Comparison of ENCODE assay signal across 9 mouse cellular contexts in genomic region chr14:25510987-25511386, GRCm38 (mm10). TPM values are rescaled to one million over a fixed set of nuclear protein-coding genes. Genes with fewer than 3 reads are reported as not detected.
A peak's percentile ranks its signal among the peaks of the same experiment; 100 is the strongest.
DNase-seq lines count a peak whose midpoint lies in the region; ATAC-seq lines count a peak whose summit lies in the region.
"Had no signal": no experiment of that assay in that cellular context is flagged by ENCODE, and none has a peak within 500 bp of the region (broad histone marks: within the 10 kb centered on the region; RNA-seq: fewer than 3 reads in every experiment).

No protein-coding gene starts in this region.

- WGBS in forebrain, embryonic 10.5 days, result 77% methylated on average over 7 of the region's 7 CpGs
- 69% methylated on average over 7 of the region's 7 CpGs for whole genome bisulfite sequencing in forebrain, embryonic 16.5 days
- WGBS in liver, embryonic 12.5 days (ENCODE audit: insufficient replicate concordance), result 64% methylated on average over 7 of the region's 7 CpGs
- WGBS in liver, embryonic 11.5 days, result 53% methylated on average over 7 of the region's 7 CpGs
- WGBS in hindbrain, embryonic 12.5 days, result 63% methylated on average over 7 of the region's 7 CpGs
- WGBS in midbrain, embryonic 14.5 days, result 69% methylated on average over 7 of the region's 7 CpGs

- no peak overlapping the region for H3K9ac ChIP-seq in forebrain, embryonic 16.5 days (replicated peaks; ENCODE audit: low read depth, low read length)
- no peak overlapping the region for H3K9ac ChIP-seq in liver, embryonic 12.5 days
- no peak overlapping the region for H3K9ac ChIP-seq in liver, embryonic 11.5 days (ENCODE audit: low read depth, low read length)
- H3K9ac ChIP-seq in hindbrain, embryonic 12.5 days, result no peak overlapping the region
- H3K9ac ChIP-seq in midbrain, embryonic 14.5 days (replicated peaks; ENCODE audit: low read length), result peak overlapping the region; percentile 17; the same call in 1 of the 2 replicates

- no peak overlapping the region for H3K4me3 ChIP-seq in forebrain, embryonic 10.5 days
- H3K4me3 ChIP-seq in forebrain, embryonic 16.5 days (replicated peaks; ENCODE audit: low read length), result no peak overlapping the region
- H3K4me3 ChIP-seq in liver, embryonic 12.5 days, result no peak overlapping the region
- no peak overlapping the region for H3K4me3 ChIP-seq in liver, embryonic 11.5 days (ENCODE audit: low read depth, low read length)
- no peak overlapping the region for H3K4me3 ChIP-seq in hindbrain, embryonic 12.5 days
- H3K4me3 ChIP-seq in midbrain, embryonic 14.5 days (replicated peaks; ENCODE audit: low read depth, low read length), result no peak overlapping the region

- peak overlapping the region; percentile 42 for H3K27ac ChIP-seq in forebrain, embryonic 10.5 days
- no peak overlapping the region for H3K27ac ChIP-seq in forebrain, embryonic 16.5 days (ENCODE audit: low read length)
- H3K27ac ChIP-seq in liver, embryonic 12.5 days, result peak overlapping the region; percentile 38; the same call in 1 of the 2 replicates
- H3K27ac ChIP-seq in liver, embryonic 11.5 days (ENCODE audit: low read depth, low read length), result no peak overlapping the region
- H3K27ac ChIP-seq in hindbrain, embryonic 12.5 days, result peak overlapping the region; percentile 74
- H3K27ac ChIP-seq in midbrain, embryonic 14.5 days (replicated peaks; ENCODE audit: low read depth, low read length), result peak overlapping the region; percentile 74

- no peaks in the 10 kb centered on the region for H3K9me3 ChIP-seq in forebrain, embryonic 10.5 days
- H3K9me3 ChIP-seq in forebrain, embryonic 16.5 days (ENCODE audit: control insufficient read depth, low read length), result no peaks in the 10 kb centered on the region
- H3K9me3 ChIP-seq in liver, embryonic 12.5 days (replicated peaks), result no peaks in the 10 kb centered on the region
- H3K9me3 ChIP-seq in liver, embryonic 11.5 days (ENCODE audit: control insufficient read depth, low read length), result no peaks in the 10 kb centered on the region
- no peaks in the 10 kb centered on the region for H3K9me3 ChIP-seq in hindbrain, embryonic 12.5 days (replicated peaks)
- no peaks in the 10 kb centered on the region for H3K9me3 ChIP-seq in midbrain, embryonic 14.5 days (ENCODE audit: control insufficient read depth, low read length)

- peaks cover 81% of the 10 kb centered on the region for H3K4me1 ChIP-seq in forebrain, embryonic 10.5 days
- peaks cover 47% of the 10 kb centered on the region for H3K4me1 ChIP-seq in forebrain, embryonic 16.5 days (replicated peaks; ENCODE audit: control insufficient read depth, insufficient read depth, low read length)
- peaks cover 80% of the 10 kb centered on the region for H3K4me1 ChIP-seq in liver, embryonic 12.5 days
- H3K4me1 ChIP-seq in liver, embryonic 11.5 days (replicated peaks; ENCODE audit: control insufficient read depth, insufficient read depth, low read length), result peaks cover 66% of the 10 kb centered on the region
- H3K4me1 ChIP-seq in hindbrain, embryonic 12.5 days, result peaks cover 78% of the 10 kb centered on the region
- H3K4me1 ChIP-seq in midbrain, embryonic 14.5 days (ENCODE audit: control insufficient read depth, insufficient read depth, low read length), result peaks cover 50% of the 10 kb centered on the region

- no peaks in the 10 kb centered on the region for H3K27me3 ChIP-seq in forebrain, embryonic 10.5 days (ENCODE audit: poor library complexity, severe bottlenecking)
- H3K27me3 ChIP-seq in forebrain, embryonic 16.5 days (replicated peaks; ENCODE audit: control insufficient read depth, insufficient read depth, low read length), result no peaks in the 10 kb centered on the region
- H3K27me3 ChIP-seq in liver, embryonic 12.5 days (replicated peaks), result no peaks in the 10 kb centered on the region
- H3K27me3 ChIP-seq in liver, embryonic 11.5 days (replicated peaks; ENCODE audit: control insufficient read depth, insufficient read depth, low read length), result no peaks in the 10 kb centered on the region
- no peaks in the 10 kb centered on the region for H3K27me3 ChIP-seq in hindbrain, embryonic 12.5 days
- no peaks in the 10 kb centered on the region for H3K27me3 ChIP-seq in midbrain, embryonic 14.5 days (ENCODE audit: control insufficient read depth, insufficient read depth, low read length)

- DNase-seq in forebrain, embryonic 10.5 days (ENCODE audit: extremely low spot score, low spot score), result no peak
- DNase-seq in liver, embryonic 11.5 days (ENCODE audit: low spot score), result no peak
- no peak for DNase-seq in midbrain, embryonic 14.5 days
- no peak for DNase-seq in embryo, embryonic 9.5 days (ENCODE audit: extremely low spot score)
- DNase-seq in left cerebral cortex, postnatal 4 days, result no peak
- DNase-seq: liver had no signal

- no peak for ATAC-seq in forebrain, embryonic 16.5 days
- no peak for ATAC-seq in liver, embryonic 12.5 days
- no peak; the same call in 1 of the 2 replicates for ATAC-seq in liver, embryonic 11.5 days (replicated peaks; ENCODE audit: low FRiP score)
- ATAC-seq in hindbrain, embryonic 12.5 days (ENCODE audit: low FRiP score), result peak; percentile 26; the same call in 1 of the 2 replicates
- ATAC-seq in midbrain, embryonic 14.5 days (ENCODE audit: low FRiP score, low TSS enrichment), result no peak

- H3K4me2 ChIP-seq in forebrain, embryonic 16.5 days (ENCODE audit: low read length), result no peak overlapping the region
- no peak overlapping the region for H3K4me2 ChIP-seq in liver, embryonic 12.5 days
- no peak overlapping the region for H3K4me2 ChIP-seq in liver, embryonic 11.5 days
- H3K4me2 ChIP-seq in hindbrain, embryonic 12.5 days (replicated peaks), result no peak overlapping the region
- H3K4me2 ChIP-seq in midbrain, embryonic 14.5 days (ENCODE audit: low read length), result no peak overlapping the region

- peaks cover 84% of the 10 kb centered on the region for H3K36me3 ChIP-seq in forebrain, embryonic 10.5 days (replicated peaks)
- H3K36me3 ChIP-seq in forebrain, embryonic 16.5 days (ENCODE audit: control insufficient read depth, insufficient read depth), result no peaks in the 10 kb centered on the region
- peaks cover 14% of the 10 kb centered on the region for H3K36me3 ChIP-seq in liver, embryonic 12.5 days
- no peaks in the 10 kb centered on the region for H3K36me3 ChIP-seq in liver, embryonic 11.5 days (ENCODE audit: control insufficient read depth, insufficient read depth, low read length)
- H3K36me3 ChIP-seq in hindbrain, embryonic 12.5 days, result peaks cover 33% of the 10 kb centered on the region
- peaks cover 27% of the 10 kb centered on the region for H3K36me3 ChIP-seq in midbrain, embryonic 14.5 days (ENCODE audit: control insufficient read depth, insufficient read depth, low read length)

- intact Hi-C loops in left cerebral cortex, postnatal 4 days (cut with DNase I), result no loop called here

RNA-seq across cellular contexts. Expression of gene Zmiz1, which starts 52.0 kb away (rescaled TPM):
- polyA plus RNA-seq in forebrain, embryonic 10.5 days (2016; fragmentation: Nextera tagmentation; extraction: Ambion mirVana), result 38.8 and 42.5 TPM in 2 replicates
- 52.6 and 56.6 TPM in 2 replicates for polyA plus RNA-seq in forebrain, embryonic 16.5 days (2015; fragmentation: Nextera tagmentation; extraction: Ambion mirVana)
- 9.1 and 10.2 TPM in 2 replicates for polyA plus RNA-seq in liver, embryonic 12.5 days (2016; fragmentation: Nextera tagmentation; extraction: Ambion mirVana)
- 27.5 and 31.0 TPM in 2 replicates for polyA plus RNA-seq in liver, embryonic 11.5 days (2014; fragmentation: Nextera tagmentation; extraction: Ambion mirVana)
- polyA plus RNA-seq in hindbrain, embryonic 12.5 days (2016; fragmentation: Nextera tagmentation; extraction: Ambion mirVana), result 66.5 and 69.4 TPM in 2 replicates
- 73.1 and 91.0 TPM in 2 replicates for polyA plus RNA-seq in midbrain, embryonic 14.5 days (2014; fragmentation: Nextera tagmentation; extraction: Ambion mirVana)
- 100 to 1,000 TPM; 149 to 152 TPM for total RNA-seq in left cerebral cortex, postnatal 4 days (2021)

Comparison
In these comparisons a context has a peak if more than half of its experiments do, and no peak if none do; other contexts are left out.
1. H3K27ac ChIP-seq: peak in forebrain, embryonic 10.5 days (single experiment), liver, embryonic 12.5 days (single experiment), hindbrain, embryonic 12.5 days (single experiment) and midbrain, embryonic 14.5 days (single experiment); none in forebrain, embryonic 16.5 days (single experiment) and liver, embryonic 11.5 days (single experiment).